Mouse (Mus musculus): ENCODE measurements around the gene Auts2. TPM values are rescaled to one million over a fixed set of nuclear protein-coding genes. Genes with fewer than 3 reads are reported as not detected.

Auts2 gene
- total RNA-seq, 2 experiments from 2014 or later: 33.6 to 40.6 TPM

DNA sequence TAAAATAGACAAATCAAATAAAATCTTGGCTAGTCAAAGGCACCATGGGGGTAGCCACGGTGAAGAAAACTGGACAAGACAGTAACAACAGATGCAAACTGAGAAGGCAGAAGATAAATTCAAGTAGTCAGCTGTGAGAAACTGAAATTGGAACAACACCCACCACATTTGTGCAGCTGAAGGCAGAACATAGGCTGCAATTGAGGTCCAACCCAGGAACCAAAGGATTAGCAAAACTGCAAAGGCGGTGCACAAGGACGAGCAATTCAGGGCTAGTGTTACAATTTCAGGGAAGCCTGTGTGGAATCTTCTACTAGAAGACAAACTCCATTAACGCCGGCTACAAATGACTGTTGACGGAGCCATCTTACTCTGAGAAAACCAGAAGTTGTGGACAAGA, 550.9 kb downstream of the Auts2 start:
- DNase-seq: no peak

DNA sequence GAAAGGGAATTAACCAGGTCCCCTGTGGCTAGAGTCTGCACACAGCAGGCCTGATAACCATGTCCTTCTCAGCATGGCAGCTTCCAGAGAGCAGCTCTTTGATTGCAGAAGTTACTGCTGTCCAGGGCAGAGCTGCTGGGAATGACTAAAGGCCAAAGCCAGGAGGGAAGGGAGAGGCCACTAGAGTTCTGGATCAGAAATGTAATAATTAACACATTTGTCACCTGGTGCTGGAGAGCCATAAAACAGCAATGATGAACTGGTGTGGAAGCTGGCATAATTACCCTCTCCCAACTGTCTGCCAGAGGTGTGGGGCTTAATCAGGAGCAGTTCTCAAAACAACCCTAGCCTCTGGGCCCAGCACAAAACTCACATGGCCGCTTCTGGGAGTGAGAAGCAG, 552.6 kb downstream of the Auts2 start:
- no peak for DNase-seq

DNA sequence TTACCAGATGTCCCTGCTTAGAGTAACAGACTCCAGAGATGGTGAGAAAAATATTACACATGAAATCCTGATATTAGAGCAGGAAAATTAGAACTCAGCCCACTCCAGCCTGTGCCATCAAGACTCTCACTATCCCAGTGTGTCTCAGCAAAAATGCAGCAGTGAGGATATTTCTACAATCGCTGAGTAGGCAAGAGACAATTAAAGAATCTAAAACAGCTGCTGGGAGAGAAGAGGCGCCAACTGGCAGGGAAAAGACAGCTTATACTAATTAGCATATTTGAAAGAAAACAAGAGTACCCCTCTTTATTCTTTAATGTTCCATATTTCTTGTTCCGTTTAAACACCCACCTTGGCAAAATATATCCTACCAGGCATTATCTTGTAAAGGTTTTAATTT, 561.7 kb downstream of the Auts2 start:
- DNase-seq: no peak

DNA sequence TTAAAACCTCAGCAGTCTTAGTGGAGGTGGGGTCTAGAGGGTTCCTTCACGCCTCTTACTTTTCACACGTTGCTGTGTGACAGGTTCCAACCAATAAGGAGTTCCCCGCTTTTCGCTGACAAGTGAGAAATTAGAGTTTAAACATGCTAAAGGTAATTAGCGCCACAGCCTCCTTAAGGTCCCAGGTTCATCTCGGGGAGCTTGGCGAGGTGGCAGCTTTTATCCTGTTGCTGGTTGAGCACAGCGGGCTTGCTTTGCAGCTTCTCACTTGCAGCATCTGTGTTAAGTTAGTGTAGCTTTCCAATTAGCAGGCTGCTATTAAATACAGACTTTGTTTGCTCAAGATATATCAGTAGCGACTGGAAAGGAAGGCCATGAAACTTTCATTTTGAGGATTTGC, 564.2 kb downstream of the Auts2 start:
- DNase-seq: no peak

DNA sequence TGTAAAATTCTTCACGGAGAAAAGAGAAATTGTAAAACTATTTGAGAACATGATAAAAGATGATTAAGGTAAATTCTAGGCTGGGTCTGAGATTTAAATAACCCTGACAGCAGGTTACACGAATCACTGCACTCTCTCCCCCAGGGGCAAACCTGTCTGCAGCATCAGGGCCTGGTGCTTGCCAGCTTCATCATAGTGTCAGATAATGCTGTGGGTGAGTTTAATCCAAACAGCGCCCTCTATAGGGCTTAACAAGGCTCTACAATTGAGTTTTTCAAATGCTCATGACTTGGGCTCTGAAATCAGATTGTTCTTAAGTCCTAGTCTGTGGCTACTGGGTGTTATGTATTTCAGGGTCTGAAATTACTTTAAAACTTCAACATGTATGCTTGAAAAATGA, 565.6 kb downstream of the Auts2 start:
- no peak for DNase-seq

DNA sequence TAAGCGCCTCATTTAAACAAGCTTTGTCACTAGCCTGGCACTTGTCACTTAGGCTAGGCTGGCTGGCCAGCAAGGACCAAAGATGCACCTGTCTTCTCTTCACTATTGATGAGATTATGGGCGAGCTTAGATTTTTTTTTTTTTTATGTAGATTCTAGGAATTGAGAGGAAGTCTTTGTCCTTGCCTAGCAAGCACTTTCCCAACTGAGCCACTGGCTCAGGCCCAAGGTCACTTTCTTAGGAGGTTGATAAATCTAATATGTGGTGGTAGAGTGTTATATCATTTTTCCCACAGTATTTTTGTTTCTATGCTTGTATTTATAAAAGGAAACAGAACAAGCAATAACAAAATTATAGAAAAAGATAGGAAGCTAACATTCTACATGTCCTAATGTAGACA, 571.2 kb downstream of the Auts2 start:
- peak; percentile 68 to 77 for DNase-seq

DNA sequence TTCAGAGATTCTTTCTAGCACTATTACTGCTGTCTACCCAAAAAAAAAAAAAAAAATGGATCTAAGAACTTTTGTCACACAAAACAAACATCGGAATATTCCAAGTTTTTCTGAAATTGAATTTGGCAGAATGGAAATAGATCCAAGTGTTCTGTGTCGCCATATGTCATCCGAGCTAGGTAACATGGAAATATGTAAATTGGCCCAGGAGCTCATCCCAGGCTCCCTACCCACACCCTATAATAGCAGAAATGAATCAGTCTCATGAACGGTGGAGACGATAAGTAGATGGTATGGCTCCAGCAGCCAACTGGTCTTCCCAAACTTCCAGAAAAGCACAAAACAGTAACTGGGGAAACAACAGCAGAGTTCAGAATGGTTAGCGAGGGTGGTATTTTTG, 577.6 kb downstream of the Auts2 start:
- no peak for DNase-seq

DNA sequence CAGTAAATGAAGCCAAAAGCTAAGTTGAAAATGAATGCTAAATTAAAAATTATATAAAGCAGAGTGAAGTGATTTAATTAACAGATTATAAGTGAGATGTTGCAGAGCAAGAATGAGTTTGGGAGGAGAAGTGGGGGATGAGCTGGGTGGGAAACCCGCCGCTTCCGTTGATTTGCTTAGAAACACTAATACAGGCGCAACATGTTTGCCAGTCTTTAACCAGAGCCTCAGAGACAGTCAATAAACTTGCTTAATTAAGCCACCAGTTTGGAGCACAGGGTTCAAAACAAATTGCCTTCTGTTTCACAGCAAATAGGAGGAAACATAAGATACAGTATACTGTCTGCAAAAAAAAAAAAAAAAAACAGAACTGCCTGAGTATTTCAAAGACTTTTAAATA, 579.6 kb downstream of the Auts2 start:
- no peak for DNase-seq

DNA sequence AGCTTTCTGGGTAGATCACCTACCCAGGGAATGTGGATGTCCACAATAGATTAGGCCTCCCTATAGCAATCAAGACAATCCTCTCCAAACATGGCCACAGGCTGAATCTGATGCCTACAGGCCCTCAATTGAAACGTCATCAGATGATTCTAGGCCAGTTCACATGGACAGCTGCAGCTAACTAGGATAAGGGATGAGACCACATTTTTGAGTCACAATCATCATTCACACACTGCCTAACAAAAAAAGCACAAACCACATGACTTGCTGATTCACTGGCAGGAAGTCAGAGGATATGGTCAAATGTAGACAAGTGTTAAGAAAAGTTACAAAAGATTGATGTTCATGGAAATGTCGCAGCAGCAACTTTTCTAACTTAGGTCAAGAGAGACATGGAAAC, 581.3 kb downstream of the Auts2 start:
- peak; percentile 7 to 30 for DNase-seq

DNA sequence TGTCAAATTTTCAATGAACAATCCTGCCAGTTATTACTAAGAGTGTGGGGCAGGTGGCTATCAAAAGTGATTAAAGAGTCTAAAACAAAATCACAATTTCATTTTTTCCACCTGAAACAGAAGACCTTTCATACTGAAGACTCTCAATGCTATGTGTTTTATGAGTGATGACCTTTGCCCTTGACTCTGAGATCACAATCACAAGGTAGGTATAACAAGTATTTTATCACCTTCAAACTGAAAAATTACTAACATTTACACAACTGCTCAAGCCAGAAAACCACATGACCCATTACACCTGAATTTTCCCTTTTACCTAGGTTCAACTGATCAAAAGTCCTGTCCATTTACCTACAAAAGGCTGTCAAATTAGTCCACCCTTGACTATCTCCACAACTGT, 582.7 kb downstream of the Auts2 start:
- DNase-seq: no peak

DNA sequence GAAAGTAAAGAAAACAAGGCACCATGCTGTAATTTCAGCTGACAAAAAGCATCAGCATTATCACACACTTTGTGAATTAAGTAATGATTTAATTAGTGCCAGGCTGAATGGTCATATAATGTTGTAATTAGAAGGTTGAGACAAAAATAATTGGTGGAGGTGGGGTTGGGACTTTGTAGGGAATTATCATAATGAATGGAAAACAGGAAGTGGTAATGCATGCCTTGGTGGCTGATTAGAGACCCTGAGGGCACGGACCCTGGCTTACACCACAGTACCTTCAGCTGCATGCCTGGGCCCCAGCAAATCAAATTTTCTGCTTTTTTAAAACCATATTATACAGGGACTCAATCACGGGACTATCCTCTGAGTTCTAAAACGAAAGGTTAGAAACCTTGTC, 586.1 kb downstream of the Auts2 start:
- no peak for DNase-seq

DNA sequence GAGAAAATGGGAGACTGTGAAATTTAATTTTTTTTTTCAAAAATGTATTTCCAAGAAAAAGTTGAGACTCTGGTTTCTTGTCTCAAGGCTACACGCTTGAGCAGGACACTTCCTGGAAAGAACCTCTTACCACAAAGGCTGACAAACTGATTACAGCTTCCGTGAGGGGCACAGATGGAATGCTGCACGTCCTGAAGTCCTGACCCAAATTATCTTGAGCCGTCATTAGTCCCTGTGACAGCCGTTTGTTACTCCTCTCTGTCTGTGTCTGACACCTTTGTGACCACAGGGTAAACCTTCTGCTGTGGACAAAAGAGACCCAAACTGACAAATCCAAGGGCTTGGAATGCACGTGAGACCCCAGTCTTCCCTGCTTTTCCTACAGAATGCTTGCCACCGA, 587.1 kb downstream of the Auts2 start:
- DNase-seq: no peak

DNA sequence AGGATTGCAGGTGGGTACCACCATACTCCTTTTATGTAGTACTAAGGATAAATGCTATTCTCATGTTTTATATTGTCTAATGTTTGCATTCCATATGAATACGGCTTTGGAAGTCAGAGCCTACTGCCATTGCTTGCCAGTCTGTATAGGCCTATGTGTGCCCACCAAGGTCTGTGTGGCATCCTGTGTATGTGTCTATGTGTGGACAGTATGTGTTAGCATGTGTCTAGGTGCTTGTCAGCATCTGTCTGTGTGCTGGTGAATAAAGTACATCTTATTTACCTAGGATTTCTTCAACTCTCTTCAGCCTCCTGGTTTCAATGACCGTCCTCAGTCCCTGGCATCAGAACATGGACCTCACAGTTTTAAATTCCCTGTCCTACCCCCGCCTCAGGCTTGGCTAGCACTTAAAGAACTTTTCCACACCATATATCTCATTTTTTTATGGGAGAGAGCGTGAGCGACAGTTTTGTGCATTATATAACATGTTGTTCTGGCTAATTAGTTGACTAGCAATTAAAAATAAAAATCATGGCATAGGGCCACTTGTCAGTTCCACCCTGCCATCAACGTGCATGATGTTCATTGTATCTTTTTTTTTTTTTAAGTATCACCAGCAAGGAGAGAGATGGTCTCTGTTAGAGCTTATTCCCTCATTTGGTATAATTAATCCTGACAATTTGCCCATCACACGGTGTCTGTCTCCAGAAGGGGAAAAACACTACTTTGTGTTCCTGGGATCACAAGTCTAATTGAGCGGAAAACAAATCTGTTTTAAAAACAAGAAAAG, 587.7 kb downstream of the Auts2 start:
- DNase-seq: no peak

DNA sequence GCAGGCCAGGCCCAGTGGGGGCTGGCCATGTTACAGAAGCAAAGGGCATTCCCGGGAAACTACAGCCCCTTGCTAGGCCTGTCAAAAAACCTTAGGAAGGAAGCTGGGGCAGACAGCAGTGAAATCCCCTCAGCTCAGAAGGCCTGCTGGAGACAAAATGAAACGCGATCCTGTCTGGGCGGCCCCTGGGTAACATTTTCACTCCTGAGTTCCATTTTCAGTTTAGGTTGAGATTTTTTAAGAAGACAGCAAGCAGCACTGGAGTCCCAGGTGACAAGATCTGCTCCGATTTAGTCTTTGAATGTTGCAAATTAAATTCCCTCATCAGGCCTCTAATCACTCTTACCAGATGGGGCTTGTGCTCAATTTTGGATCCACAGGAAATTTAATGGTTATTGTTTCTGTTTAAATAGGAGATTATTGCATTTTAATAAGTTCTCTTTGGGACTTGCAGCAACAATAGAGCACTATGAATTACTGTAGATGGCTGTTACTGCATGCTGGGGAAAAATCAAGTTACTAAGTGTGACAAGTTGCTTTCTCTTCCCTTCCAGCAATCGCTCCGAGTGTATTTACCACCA, 594.5 kb downstream of the Auts2 start:
- no peak for DNase-seq

DNA sequence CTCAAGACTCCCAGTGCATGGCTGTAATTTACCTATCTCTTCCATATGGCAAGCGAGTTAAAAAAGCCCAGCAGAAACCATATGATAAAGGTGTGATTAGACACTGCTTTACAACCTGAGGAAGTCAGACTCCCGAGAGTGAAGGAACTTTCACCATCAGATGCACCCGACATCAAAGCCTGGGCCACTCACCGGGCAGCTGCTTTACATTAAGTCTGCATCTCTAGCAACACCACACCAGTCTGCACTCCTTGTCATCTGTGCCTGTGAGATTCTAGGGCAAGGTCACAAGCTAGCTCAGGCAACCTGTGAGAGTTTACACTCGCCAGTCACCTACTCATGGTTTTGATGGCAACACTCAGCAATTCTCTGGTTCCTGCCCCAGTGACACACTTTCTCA, 596.3 kb downstream of the Auts2 start:
- no peak for DNase-seq

DNA sequence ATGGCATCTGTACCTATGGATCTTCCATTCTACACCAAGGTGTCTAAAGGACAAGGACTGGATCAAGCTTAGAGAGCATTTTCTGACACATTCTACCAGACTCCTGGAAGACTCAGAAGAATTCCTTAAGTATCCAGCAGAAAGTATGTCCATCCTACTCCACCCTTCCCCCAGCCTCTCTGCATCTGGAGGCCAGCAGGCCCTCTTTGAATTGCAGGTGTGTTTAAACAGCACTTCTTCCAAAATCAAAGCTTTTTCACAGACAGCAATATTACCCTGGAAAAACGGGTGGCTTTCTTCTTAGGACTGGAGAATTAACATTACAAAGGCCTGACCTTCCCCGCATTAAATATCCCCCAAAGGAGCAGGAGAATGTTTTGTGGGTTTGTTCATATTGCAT, 598.4 kb downstream of the Auts2 start:
- no peak for DNase-seq

DNA sequence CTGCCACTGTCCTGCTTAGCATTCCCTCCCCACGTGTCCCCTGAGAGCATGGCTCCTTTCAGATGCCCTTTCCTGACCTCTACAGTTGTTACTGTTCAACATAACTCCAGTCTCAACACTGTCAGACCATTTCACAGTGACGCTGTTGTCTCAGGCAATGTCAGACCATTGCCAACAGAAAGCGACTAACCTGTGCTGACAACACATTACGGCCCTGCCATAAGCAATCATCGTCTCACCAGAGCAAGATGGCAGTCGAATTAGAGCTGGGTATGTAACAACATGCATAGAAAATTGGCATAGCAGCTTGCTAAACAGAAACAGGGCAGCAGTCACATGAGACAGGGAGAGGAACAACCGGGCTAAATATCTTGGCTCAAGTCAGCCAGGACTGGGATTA, 614.4 kb downstream of the Auts2 start:
- no peak for DNase-seq

DNA sequence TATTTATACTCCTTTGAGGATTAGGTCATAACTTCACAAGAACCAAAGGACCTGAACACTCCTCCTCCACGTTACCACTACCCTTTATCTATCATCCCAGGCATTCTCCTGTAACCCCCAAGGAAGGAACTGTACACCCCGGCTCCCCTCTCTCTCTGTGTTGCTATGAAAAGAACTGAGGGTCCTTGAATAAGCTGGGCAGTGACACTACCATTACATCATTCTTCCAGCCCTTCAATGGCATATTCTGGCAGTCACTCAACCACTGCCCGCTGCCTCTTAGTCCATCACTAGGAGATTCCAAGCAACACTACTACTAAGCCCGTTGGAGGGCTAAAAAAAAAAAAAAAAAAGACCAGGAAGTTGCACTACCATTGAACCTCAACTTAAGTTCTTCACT, 620.4 kb downstream of the Auts2 start:
- DNase-seq: peak; percentile 17 to 25

DNA sequence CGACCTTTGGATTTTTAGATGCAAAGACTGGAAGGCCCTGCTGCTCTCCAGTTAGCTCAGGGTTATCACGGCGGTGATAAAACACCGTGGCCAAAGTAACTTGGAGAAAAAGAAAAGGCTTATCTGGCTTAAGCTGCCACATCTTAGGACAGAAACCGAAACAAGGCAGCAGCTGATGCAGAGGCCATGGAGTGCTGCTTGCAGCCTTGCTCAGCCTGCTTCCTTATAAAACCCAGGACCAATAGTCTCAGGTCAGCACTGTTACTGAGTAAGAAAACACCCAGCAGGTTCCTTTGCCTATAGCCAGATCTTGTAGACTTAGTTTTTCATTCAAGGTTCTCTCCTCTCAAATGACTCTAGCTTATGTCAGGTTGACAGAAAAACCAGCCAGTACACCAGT, 621.0 kb downstream of the Auts2 start:
- no peak for DNase-seq

DNA sequence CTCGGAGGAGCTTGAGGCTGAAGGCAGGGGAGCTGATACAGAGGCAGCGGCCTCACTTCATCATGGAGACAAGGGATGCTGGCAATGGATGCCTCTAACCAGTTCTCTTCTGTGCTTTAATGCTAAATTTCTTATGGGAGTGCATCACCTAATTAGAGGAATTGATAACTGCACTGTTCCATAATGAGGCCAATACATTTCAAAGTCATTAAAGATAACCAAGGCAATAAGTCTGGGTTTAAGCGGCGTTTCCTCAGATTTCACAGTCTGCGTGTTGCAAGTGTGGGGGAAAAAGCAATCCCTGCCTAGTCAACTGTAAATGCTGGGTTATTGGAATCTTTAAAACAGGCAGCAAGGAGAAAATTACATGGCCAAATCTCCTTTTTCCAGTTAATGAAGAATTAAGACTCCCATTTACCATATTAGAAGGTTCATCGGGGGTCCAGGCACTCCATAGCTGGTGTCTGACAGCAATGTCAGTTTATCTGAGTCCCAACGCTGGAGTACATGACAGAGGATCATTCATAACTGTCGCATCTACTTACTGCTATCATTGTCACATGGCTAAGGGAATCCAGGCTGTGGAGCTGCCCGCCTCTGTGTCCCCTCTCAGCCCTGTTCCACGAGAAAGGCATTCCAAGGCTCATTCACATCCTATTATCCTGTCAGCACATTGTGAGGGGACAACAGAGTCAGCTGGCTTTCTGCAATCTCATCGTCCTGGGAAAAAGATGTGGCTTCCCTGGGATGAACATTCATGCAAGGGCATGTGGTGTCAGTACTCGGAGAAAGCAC, 623.0 kb downstream of the Auts2 start:
- no peak for DNase-seq

DNA sequence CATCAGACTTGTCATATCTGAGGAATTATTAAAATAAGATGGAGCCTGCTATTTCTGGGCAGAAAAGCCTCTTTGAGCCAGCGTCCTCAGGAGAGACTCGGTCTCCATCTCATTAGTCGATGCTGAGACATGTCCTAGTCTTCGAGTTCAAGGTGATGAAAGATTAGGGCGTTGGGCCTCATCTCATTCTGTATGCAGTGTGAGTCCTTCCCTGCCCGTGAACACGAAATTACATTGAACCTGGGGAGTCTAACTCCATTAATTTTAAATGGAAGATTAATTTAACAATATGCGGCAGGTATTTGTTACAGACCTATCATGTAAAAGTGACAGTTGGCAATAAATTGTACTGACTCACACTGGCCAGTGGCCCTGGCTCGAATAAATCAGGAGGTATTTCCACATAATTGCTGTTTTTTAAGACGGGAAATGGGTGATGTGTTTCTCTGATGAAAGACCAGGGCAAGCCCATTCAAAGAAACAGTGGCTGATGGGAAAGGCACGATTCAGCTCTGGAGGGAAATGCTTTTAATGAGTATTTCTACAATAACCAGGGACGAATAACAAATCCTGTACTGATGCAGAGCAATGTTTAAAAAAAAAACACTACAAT, 626.2 kb downstream of the Auts2 start:
- DNase-seq: peak in 1 of 2 experiments; percentile 42

DNA sequence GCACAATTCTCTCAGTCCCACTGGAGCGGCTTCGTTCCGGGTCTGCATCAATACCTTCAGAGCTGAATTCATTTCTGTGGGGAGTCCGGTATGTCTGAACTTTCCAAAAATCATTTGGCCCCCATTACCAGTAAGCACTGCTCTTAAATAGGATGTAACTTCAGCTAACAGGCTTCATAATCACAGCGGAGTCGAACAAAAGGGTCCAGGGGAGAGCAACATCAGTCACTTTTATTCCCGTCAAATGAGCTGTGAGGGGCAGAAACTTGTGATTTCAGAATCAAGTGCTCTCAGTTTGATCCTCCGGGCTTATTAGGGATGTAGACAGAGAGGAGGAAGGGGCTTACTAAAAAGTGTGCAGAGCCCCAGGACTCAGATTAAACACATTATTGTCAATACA, 629.6 kb downstream of the Auts2 start:
- DNase-seq: no peak

DNA sequence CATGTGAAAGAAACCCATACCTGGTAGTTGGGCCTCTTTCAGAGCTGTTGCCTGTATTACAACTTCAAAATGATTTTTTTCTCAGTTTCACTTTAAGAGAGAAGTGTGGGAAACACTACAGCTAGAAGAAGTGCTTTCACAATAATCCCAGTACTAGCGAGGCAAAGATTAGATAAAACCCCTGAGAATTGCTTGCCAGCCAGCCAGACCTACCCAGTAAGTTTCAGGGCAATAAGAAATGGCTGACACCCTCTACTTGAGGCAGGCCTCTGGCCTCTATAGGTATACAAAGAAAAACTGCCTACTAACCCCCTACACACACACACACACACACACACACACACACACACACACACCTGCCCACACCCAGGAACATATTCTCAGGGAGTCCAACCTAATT, 630.2 kb downstream of the Auts2 start:
- no peak for DNase-seq
